Mouse (Mus musculus): ENCODE results near the gene Stat2. TPM values are rescaled to one million over a fixed set of nuclear protein-coding genes. Genes with fewer than 3 reads are reported as not detected.

Gene Stat2
- polyA plus RNA-seq, 1 experiment, result 46.8 TPM

- no peaks in the 10 kb centered on the region for H3K27me3 ChIP-seq (ENCODE audit: control insufficient read depth, insufficient read depth, low read length)
- peak overlapping the region; percentile 86 for H3K27ac ChIP-seq (ENCODE audit: insufficient read depth, low read depth, low read length)
- H3K4me3 ChIP-seq (ENCODE audit: low read depth, low read length), result no peak overlapping the region
- 0% methylated on average over 4 of the region's 4 CpGs for WGBS
- H3K36me3 ChIP-seq (ENCODE audit: control insufficient read depth, insufficient read depth, low read length), result peaks cover 7% of the 10 kb centered on the region
- H3K4me1 ChIP-seq (ENCODE audit: control insufficient read depth, insufficient read depth, insufficient read length, low read length), result peaks cover 2% of the 10 kb centered on the region
- TF ChIP-seq POLR2A (IDR thresholded peaks at IDR 0.05; ENCODE audit: low read depth, low read length), result no peak
- TF ChIP-seq CTCF (IDR thresholded peaks at IDR 0.05; ENCODE audit: extremely low read depth, insufficient read length, insufficient replicate concordance, low read depth, low read length), result no peak
Measured at GRCm38 (mm10) chr10:128335582-128335981, 65.2 kb downstream of the Stat2 start.

GRCm38 (mm10) chr10:128336195-128336594 is 65.8 kb downstream of the Stat2 start:
- Histone ChIP-seq H3K4me3 (ENCODE audit: low read depth, low read length) (no peak overlapping the region), H3K4me1 (ENCODE audit: control insufficient read depth, insufficient read depth, insufficient read length, low read length) (peaks cover 2% of the 10 kb centered on the region), H3K27me3 (ENCODE audit: control insufficient read depth, insufficient read depth, low read length) (no peaks in the 10 kb centered on the region), H3K27ac (ENCODE audit: insufficient read depth, low read depth, low read length) (peak overlapping the region; percentile 86), H3K36me3 (ENCODE audit: control insufficient read depth, insufficient read depth, low read length) (peaks cover 8% of the 10 kb centered on the region)
- TF ChIP-seq POLR2A (IDR thresholded peaks at IDR 0.05; ENCODE audit: low read depth, low read length) (no peak), CTCF (IDR thresholded peaks at IDR 0.05; ENCODE audit: extremely low read depth, insufficient read length, insufficient replicate concordance, low read depth, low read length) (no peak)
- 58% methylated on average over 3 of the region's 3 CpGs for WGBS

- H3K4me3 ChIP-seq (ENCODE audit: low read depth, low read length), result no peak overlapping the region
- H3K4me1 ChIP-seq (ENCODE audit: control insufficient read depth, insufficient read depth, insufficient read length, low read length), result peaks cover 2% of the 10 kb centered on the region
- peaks cover 12% of the 10 kb centered on the region for H3K36me3 ChIP-seq (ENCODE audit: control insufficient read depth, insufficient read depth, low read length)
- 33% methylated on average over 3 of the region's 3 CpGs for WGBS
- H3K27ac ChIP-seq (ENCODE audit: insufficient read depth, low read depth, low read length), result peak overlapping the region; percentile 89
- TF ChIP-seq CTCF (IDR thresholded peaks at IDR 0.05; ENCODE audit: extremely low read depth, insufficient read length, insufficient replicate concordance, low read depth, low read length) (no peak), POLR2A (IDR thresholded peaks at IDR 0.05; ENCODE audit: low read depth, low read length) (no peak)
- no peaks in the 10 kb centered on the region for H3K27me3 ChIP-seq (ENCODE audit: control insufficient read depth, insufficient read depth, low read length)
Measured at GRCm38 (mm10) chr10:128336597-128336996, 66.2 kb downstream of the Stat2 start.

DNA sequence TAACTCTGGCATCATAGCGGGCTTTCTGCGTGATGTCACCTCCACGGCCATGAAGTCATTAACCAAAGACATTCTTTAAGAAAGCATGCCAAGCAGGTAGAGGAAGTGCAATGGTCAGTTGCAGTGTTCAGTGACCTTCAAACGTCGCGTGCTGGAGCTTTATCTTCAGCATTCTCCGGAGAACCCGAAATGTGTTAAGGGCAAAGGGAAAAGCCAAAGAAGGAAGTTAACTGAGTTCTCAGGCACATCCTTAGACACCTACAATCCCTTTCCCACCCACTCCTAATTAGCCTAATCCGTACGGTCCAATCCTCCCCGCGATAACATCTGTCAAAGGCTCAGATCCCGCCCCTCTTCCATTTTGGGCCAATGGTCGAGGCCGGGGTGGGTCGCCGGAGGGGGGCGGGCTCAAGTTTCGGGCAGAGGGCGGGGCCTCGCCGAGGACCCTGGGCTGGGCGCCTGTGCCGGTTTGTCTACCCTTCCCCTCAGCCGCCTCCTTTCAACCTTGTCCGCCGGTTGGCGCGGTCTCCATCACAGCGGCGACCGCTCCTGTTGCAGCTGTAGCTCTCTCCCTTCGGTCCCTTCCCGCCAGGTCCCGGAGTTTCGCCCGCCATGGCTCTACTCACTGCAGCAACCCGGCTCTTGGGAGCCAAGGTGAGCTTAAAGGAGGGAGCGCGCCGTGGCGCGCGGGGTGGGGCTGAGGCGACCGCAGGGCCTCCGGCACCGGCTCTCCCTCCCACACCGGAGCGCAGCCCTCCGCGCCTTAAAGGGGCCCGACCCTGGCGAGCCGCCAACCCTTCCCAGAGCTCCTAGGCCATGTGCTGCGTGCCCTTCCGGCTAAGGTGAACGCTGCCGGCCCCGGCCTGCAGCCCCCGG is 67.2 kb downstream of the Stat2 start, which contains the start of gene Cs:
Gene Cs (plus strand): TSS at position 429 of the 876 bp plus-strand sequence.
- H3K36me3 ChIP-seq (ENCODE audit: control insufficient read depth, insufficient read depth, low read length), result peaks cover 12% of the 10 kb centered on the region
- H3K4me3 ChIP-seq (ENCODE audit: low read depth, low read length), result peak within 1 kb of the TSS; percentile 76
- peaks cover 2% of the 10 kb centered on the region for H3K4me1 ChIP-seq (ENCODE audit: control insufficient read depth, insufficient read depth, insufficient read length, low read length)
- no peaks in the 10 kb centered on the region for H3K27me3 ChIP-seq (ENCODE audit: control insufficient read depth, insufficient read depth, low read length)
- H3K27ac ChIP-seq (ENCODE audit: insufficient read depth, low read depth, low read length), result peak within 1 kb of the TSS; percentile 95
- no peak for TF ChIP-seq CTCF (IDR thresholded peaks at IDR 0.05; ENCODE audit: extremely low read depth, insufficient read length, insufficient replicate concordance, low read depth, low read length)
- peak; percentile 72 for TF ChIP-seq POLR2A (IDR thresholded peaks at IDR 0.05; ENCODE audit: low read depth, low read length)
- WGBS, result under 1% methylated on average over 61 of the region's 61 CpGs

DNA sequence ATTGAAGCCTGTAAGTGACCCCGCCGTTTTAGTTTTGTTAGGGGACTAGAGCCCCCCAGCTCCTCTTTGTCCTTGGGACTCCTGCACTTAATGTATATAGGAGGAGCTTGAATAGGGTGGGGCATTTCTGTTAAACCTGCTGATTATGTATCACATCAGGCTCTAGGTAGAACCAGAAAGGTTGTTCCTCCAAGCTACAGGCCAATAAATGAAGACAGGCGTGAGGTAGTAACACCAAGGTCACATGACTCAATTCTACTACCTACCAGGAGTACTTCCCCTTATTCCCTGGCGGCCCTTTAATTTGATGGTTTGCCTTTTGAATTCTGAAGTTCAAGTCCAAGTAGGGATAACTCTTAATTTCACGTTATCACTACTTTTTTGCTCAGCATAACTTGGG is 68.1 kb downstream of the Stat2 start:
- H3K4me1 ChIP-seq (ENCODE audit: control insufficient read depth, insufficient read depth, insufficient read length, low read length), result peaks cover 2% of the 10 kb centered on the region
- H3K36me3 ChIP-seq (ENCODE audit: control insufficient read depth, insufficient read depth, low read length), result peaks cover 12% of the 10 kb centered on the region
- WGBS, result 4% methylated on average over 5 of the region's 5 CpGs
- no peaks in the 10 kb centered on the region for H3K27me3 ChIP-seq (ENCODE audit: control insufficient read depth, insufficient read depth, low read length)
- H3K4me3 ChIP-seq (ENCODE audit: low read depth, low read length), result peak overlapping the region; percentile 76
- H3K27ac ChIP-seq (ENCODE audit: insufficient read depth, low read depth, low read length), result peak overlapping the region; percentile 95
- TF ChIP-seq POLR2A (IDR thresholded peaks at IDR 0.05; ENCODE audit: low read depth, low read length) (no peak), CTCF (IDR thresholded peaks at IDR 0.05; ENCODE audit: extremely low read depth, insufficient read length, insufficient replicate concordance, low read depth, low read length) (no peak)

GRCm38 (mm10) chr10:128338948-128339347 is 68.6 kb downstream of the Stat2 start:
- Histone ChIP-seq H3K4me1 (ENCODE audit: control insufficient read depth, insufficient read depth, insufficient read length, low read length) (no peaks in the 10 kb centered on the region; the same call in none of the 2 replicates), H3K27ac (ENCODE audit: insufficient read depth, low read depth, low read length) (peak overlapping the region; percentile 59), H3K36me3 (ENCODE audit: control insufficient read depth, insufficient read depth, low read length) (peaks cover 14% of the 10 kb centered on the region), H3K4me3 (ENCODE audit: low read depth, low read length) (no peak overlapping the region), H3K27me3 (ENCODE audit: control insufficient read depth, insufficient read depth, low read length) (no peaks in the 10 kb centered on the region)
- WGBS, result 43% methylated on average over 2 of the region's 2 CpGs
- no peak for TF ChIP-seq POLR2A (IDR thresholded peaks at IDR 0.05; ENCODE audit: low read depth, low read length)
- TF ChIP-seq CTCF (IDR thresholded peaks at IDR 0.05; ENCODE audit: extremely low read depth, insufficient read length, insufficient replicate concordance, low read depth, low read length), result no peak

GRCm38 (mm10) chr10:128340257-128340656 is 69.9 kb downstream of the Stat2 start:
- Histone ChIP-seq H3K4me3 (ENCODE audit: low read depth, low read length) (no peak overlapping the region), H3K27me3 (ENCODE audit: control insufficient read depth, insufficient read depth, low read length) (no peaks in the 10 kb centered on the region), H3K27ac (ENCODE audit: insufficient read depth, low read depth, low read length) (peak overlapping the region; percentile 6; the same call in 1 of the 2 replicates), H3K4me1 (ENCODE audit: control insufficient read depth, insufficient read depth, insufficient read length, low read length) (peaks cover 6% of the 10 kb centered on the region; the same call in 1 of the 2 replicates), H3K36me3 (ENCODE audit: control insufficient read depth, insufficient read depth, low read length) (peaks cover 14% of the 10 kb centered on the region)
- no peak for TF ChIP-seq POLR2A (IDR thresholded peaks at IDR 0.05; ENCODE audit: low read depth, low read length)
- TF ChIP-seq CTCF (IDR thresholded peaks at IDR 0.05; ENCODE audit: extremely low read depth, insufficient read length, insufficient replicate concordance, low read depth, low read length), result peak; percentile 26; the same call in 1 of the 2 replicates
- WGBS, result 53% methylated on average over 2 of the region's 2 CpGs

Other genes with a start within 250 kb of the Stat2 start
- gene Naca, start 235.0 kb upstream of the Stat2 start, polyA plus RNA-seq (2012; rRNA removed), result 134 and 160 TPM in 2 replicates
- gene Ptges3, start 211.6 kb upstream of the Stat2 start, polyA plus RNA-seq (2012; rRNA removed), result 27.7 and 38.1 TPM in 2 replicates
- gene Atp5b, start 187.3 kb upstream of the Stat2 start, polyA plus RNA-seq (2012; rRNA removed), result 4,528 and 5,521 TPM in 2 replicates
- 14.1 and 30.8 TPM in 2 replicates for gene Baz2a, start 179.0 kb upstream of the Stat2 start, polyA plus RNA-seq (2012; rRNA removed)
- 20.8 and 34.9 TPM in 2 replicates for gene Rbms2, start 90.3 kb upstream of the Stat2 start, polyA plus RNA-seq (2012; rRNA removed)
- 7.5 and 28.7 TPM in 2 replicates for gene Gls2, start 76.1 kb upstream of the Stat2 start, polyA plus RNA-seq (2012; rRNA removed)
- gene Spryd4, start 58.8 kb upstream of the Stat2 start, polyA plus RNA-seq (2012; rRNA removed), result 9.4 and 10.5 TPM in 2 replicates
- not detected in 2 replicates for gene Mip, start 44.7 kb upstream of the Stat2 start, polyA plus RNA-seq (2012; rRNA removed)
- gene Timeless, start 38.5 kb upstream of the Stat2 start, polyA plus RNA-seq (2012; rRNA removed), result 1.5 and 2.0 TPM in 2 replicates
- 0.05 TPM in 1 of 2 replicates, not detected in the other for gene Apon, start 16.5 kb upstream of the Stat2 start, polyA plus RNA-seq (2012; rRNA removed)
- gene Apof, start 1.9 kb upstream of the Stat2 start, polyA plus RNA-seq (2012; rRNA removed), result 0.08 TPM in 1 of 2 replicates, not detected in the other
- not detected in 2 replicates for gene Il23a, start 28.2 kb downstream of the Stat2 start, polyA plus RNA-seq (2012; rRNA removed)
- gene Pan2, start 32.8 kb downstream of the Stat2 start, polyA plus RNA-seq (2012; rRNA removed), result 10.3 and 17.7 TPM in 2 replicates
- gene Cnpy2, start 51.9 kb downstream of the Stat2 start, polyA plus RNA-seq (2012; rRNA removed), result 31.8 and 46.6 TPM in 2 replicates
- 233 and 588 TPM in 2 replicates for gene Cs, start 67.2 kb downstream of the Stat2 start, polyA plus RNA-seq (2012; rRNA removed)
- 36.5 and 79.1 TPM in 2 replicates for gene Coq10a, start 98.4 kb downstream of the Stat2 start, polyA plus RNA-seq (2012; rRNA removed)
- gene Ankrd52, start 106.6 kb downstream of the Stat2 start, polyA plus RNA-seq (2012; rRNA removed), result 15.3 and 22.1 TPM in 2 replicates
- 165 and 301 TPM in 2 replicates for gene Slc39a5, start 130.7 kb downstream of the Stat2 start, polyA plus RNA-seq (2012; rRNA removed)
- gene Nabp2, start 140.9 kb downstream of the Stat2 start, polyA plus RNA-seq (2012; rRNA removed), result 21.6 and 37.8 TPM in 2 replicates
- 11.0 and 23.0 TPM in 2 replicates for gene Rnf41, start 141.1 kb downstream of the Stat2 start, polyA plus RNA-seq (2012; rRNA removed)
- 44.0 and 98.4 TPM in 2 replicates for gene Smarcc2, start 188.7 kb downstream of the Stat2 start, polyA plus RNA-seq (2012; rRNA removed)
- gene Myl6, start 223.6 kb downstream of the Stat2 start, polyA plus RNA-seq (2012; rRNA removed), result 492 and 749 TPM in 2 replicates
- 0.43 and 1.2 TPM in 2 replicates for gene Myl6b, start 228.1 kb downstream of the Stat2 start, polyA plus RNA-seq (2012; rRNA removed)